22 mouse cellular contexts compared by ENCODE assay signal in genomic region chr10:18931344-18931743, GRCm38 (mm10).
A peak's percentile ranks its signal among the peaks of the same experiment; 100 is the strongest.
DNase-seq lines count a peak whose midpoint lies in the region; ATAC-seq lines count a peak whose summit lies in the region.
"Had no signal": no experiment of that assay in that cellular context is flagged by ENCODE, and none has a peak within 500 bp of the region (broad histone marks: within the 10 kb centered on the region; RNA-seq: fewer than 3 reads in every experiment).

No protein-coding gene starts in this region.

- H3K4me1 ChIP-seq in liver, embryonic 15.5 days (replicated peaks) = 0 out of 2 replicates have a peak, but pooled peaks cover 3% of the 10 kb centered on the region
- no peaks in the 10 kb centered on the region for H3K4me1 ChIP-seq in liver, embryonic 11.5 days (replicated peaks; ENCODE audit: control insufficient read depth, insufficient read depth, low read length)
- H3K4me1 ChIP-seq in midbrain, embryonic 15.5 days = no peaks in the 10 kb centered on the region
- H3K4me1 ChIP-seq: neural tube, embryonic 12.5 days had no signal

- H3K36me3 ChIP-seq in liver, embryonic 15.5 days (replicated peaks) = no peaks in the 10 kb centered on the region
- H3K36me3 ChIP-seq in liver, embryonic 11.5 days (ENCODE audit: control insufficient read depth, insufficient read depth, low read length) = no peaks in the 10 kb centered on the region
- no peaks in the 10 kb centered on the region for H3K36me3 ChIP-seq in midbrain, embryonic 15.5 days (replicated peaks)
- H3K36me3 ChIP-seq: neural tube, embryonic 12.5 days had no signal

- H3K4me2 ChIP-seq in liver, embryonic 15.5 days = no peak overlapping the region
- H3K4me2 ChIP-seq in liver, embryonic 11.5 days = no peak overlapping the region
- H3K4me2 ChIP-seq in midbrain, embryonic 15.5 days = no peak overlapping the region
- H3K4me2 ChIP-seq: heart, embryonic 11.5 days; neural tube, embryonic 12.5 days had no signal

- H3K27me3 ChIP-seq in liver, embryonic 15.5 days = no peaks in the 10 kb centered on the region
- H3K27me3 ChIP-seq in liver, embryonic 11.5 days (replicated peaks; ENCODE audit: control insufficient read depth, insufficient read depth, low read length) = no peaks in the 10 kb centered on the region
- H3K27me3 ChIP-seq in midbrain, embryonic 15.5 days (replicated peaks) = no peaks in the 10 kb centered on the region
- H3K27me3 ChIP-seq: megakaryocyte, embryonic 14.5 days; neural tube, embryonic 12.5 days had no signal

- 10% methylated on average over 2 of the region's 2 CpGs for WGBS in liver, embryonic 15.5 days (ENCODE audit: insufficient replicate concordance)
- WGBS in liver, embryonic 11.5 days = 28% methylated on average over 2 of the region's 2 CpGs
- WGBS in midbrain, embryonic 15.5 days = 54% methylated on average over 2 of the region's 2 CpGs

- ATAC-seq in liver, embryonic 15.5 days (ENCODE audit: insufficient read depth) = no peak
- ATAC-seq in liver, embryonic 11.5 days (replicated peaks; ENCODE audit: low FRiP score) = no peak
- ATAC-seq in common myeloid progenitor, adult 5-6 weeks (replicated peaks; ENCODE audit: low read depth, poor library complexity, severe bottlenecking) = peak; percentile 63
- 0 out of 2 replicates have a peak, but pooled peaks have one; percentile 16 for ATAC-seq in neutrophil, adult 5-6 weeks (ENCODE audit: extremely low read depth, insufficient number of reproducible peaks, low FRiP score, poor library complexity, severe bottlenecking)
- ATAC-seq in midbrain, embryonic 15.5 days (replicated peaks) = no peak
- ATAC-seq: hindbrain, embryonic 16.5 days had no signal

- H3K9me3 ChIP-seq in liver, embryonic 15.5 days (replicated peaks) = no peaks in the 10 kb centered on the region
- no peaks in the 10 kb centered on the region for H3K9me3 ChIP-seq in liver, embryonic 11.5 days (ENCODE audit: control insufficient read depth, low read length)
- H3K9me3 ChIP-seq in midbrain, embryonic 15.5 days = no peaks in the 10 kb centered on the region
- H3K9me3 ChIP-seq: megakaryocyte, embryonic 14.5 days; neural tube, embryonic 12.5 days had no signal

- H3K9ac ChIP-seq in liver, embryonic 15.5 days = no peak overlapping the region
- no peak overlapping the region for H3K9ac ChIP-seq in liver, embryonic 11.5 days (ENCODE audit: low read depth, low read length)
- H3K9ac ChIP-seq in midbrain, embryonic 15.5 days = no peak overlapping the region
- H3K9ac ChIP-seq: neural tube, embryonic 12.5 days had no signal

- H3K4me3 ChIP-seq in liver, embryonic 15.5 days (replicated peaks) = no peak overlapping the region
- no peak overlapping the region for H3K4me3 ChIP-seq in liver, embryonic 11.5 days (ENCODE audit: low read depth, low read length)
- H3K4me3 ChIP-seq in midbrain, embryonic 15.5 days = no peak overlapping the region
- H3K4me3 ChIP-seq: megakaryocyte, embryonic 14.5 days; neural tube, embryonic 12.5 days had no signal

- no peak for DNase-seq in liver, embryonic 11.5 days (ENCODE audit: low spot score)
- DNase-seq in lung, postnatal 14 days = peak; percentile 15
- DNase-seq in adrenal gland, adult 18-20 months (ENCODE audit: low spot score in 2 of 2) = no peak
- DNase-seq in right cerebral cortex, postnatal 10 days (ENCODE audit: low spot score in 2 of 2) = no peak
- DNase-seq: adrenal gland, postnatal 14 days; cerebellum, adult 18-20 months; cerebellum, postnatal 36 days; gastrocnemius, postnatal 25 days; heart, postnatal 36 days; kidney, adult 11 months; kidney, postnatal 4 days; left cerebral cortex, postnatal 4 days; right cerebral cortex, postnatal 25 days; thymus, postnatal 4 days had no signal

- peak overlapping the region; percentile 24; the same call in 1 of the 2 replicates for H3K27ac ChIP-seq in liver, embryonic 15.5 days (replicated peaks)
- no peak overlapping the region for H3K27ac ChIP-seq in liver, embryonic 11.5 days (ENCODE audit: low read depth, low read length)
- no peak overlapping the region for H3K27ac ChIP-seq in midbrain, embryonic 15.5 days
- H3K27ac ChIP-seq: neural tube, embryonic 12.5 days had no signal

Comparison
In these comparisons a context has a peak if more than half of its experiments do, and no peak if none do; other contexts are left out.
1. ATAC-seq: peak in common myeloid progenitor, adult 5-6 weeks (single experiment) and neutrophil, adult 5-6 weeks (single experiment); none in liver, embryonic 15.5 days (single experiment), liver, embryonic 11.5 days (single experiment) and midbrain, embryonic 15.5 days (single experiment).